Mouse (Mus musculus) embryonic facial prominence, embryonic 10.5 days (tissue): ENCODE results near the gene Snx25. TPM values are rescaled to one million over a fixed set of nuclear protein-coding genes. Genes with fewer than 3 reads are reported as not detected.
A peak's percentile ranks its signal among the peaks of the same experiment; 100 is the strongest.

Source experiments
- DNase-seq: peaks from one replicate; pipeline ENCODE4 v3.0.0-alpha.2; 2017; ENCODE audit warnings: low spot score
- H3K27ac ChIP-seq: fragments of 300-500 bp; sonication (generic); replicated peaks from 2 replicates; pipeline ENCODE4 v1.5.1; 2016; ENCODE audit warnings: mild to moderate bottlenecking
- H3K27me3 ChIP-seq: fragments of 300-500 bp; sonication (generic); replicated peaks from 2 replicates; pipeline ENCODE4 v1.6.1; 2016; ENCODE audit warnings: low read depth, mild to moderate bottlenecking; ENCODE audit not compliant: poor library complexity, severe bottlenecking
- H3K36me3 ChIP-seq: fragments of 300-500 bp; sonication (generic); replicated peaks from 2 replicates; pipeline ENCODE4 v1.6.1; 2016; ENCODE audit warnings: mild to moderate bottlenecking, moderate library complexity
- H3K4me1 ChIP-seq: fragments of 300-500 bp; sonication (generic); 2 replicates; pipeline ENCODE4 v1.6.1; 2016
- H3K4me3 ChIP-seq: fragments of 300-500 bp; sonication (generic); 2 replicates; pipeline ENCODE4 v1.5.1; 2016; ENCODE audit warnings: mild to moderate bottlenecking, moderate library complexity
- H3K9me3 ChIP-seq: fragments of 300-500 bp; sonication (generic); 2 replicates; pipeline ENCODE4 v1.6.1; 2016; ENCODE audit warnings: mild to moderate bottlenecking
- WGBS: fragments of 180-500 bp; shearing (Covaris S2); methylation state at CpG from one replicate; pipeline ENCODE4 v1.1.7; 2016; 5-methylcytosine and 5-hydroxymethylcytosine counted together
- polyA plus RNA-seq: library from polyadenylated mRNA; unstranded; fragments of >200 nt; fragmentation: Nextera tagmentation; extraction: Ambion mirVana; gene quantifications from 2 replicates; pipeline ENCODE4 v1.2.1, GENCODE M21; 2016

The Snx25 gene
- polyA plus RNA-seq, 1 experiment from 2014 or later, result 4.1 TPM

GRCm38 (mm10) chr8:45998228-45998627, 153.7 kb downstream of the Snx25 start:
- Histone ChIP-seq H3K4me1 (peaks cover 16% of the 10 kb centered on the region), H3K36me3 (peaks cover 37% of the 10 kb centered on the region), H3K27ac (no peak overlapping the region), H3K9me3 (no peaks in the 10 kb centered on the region), H3K4me3 (no peak overlapping the region), H3K27me3 (no peaks in the 10 kb centered on the region)
- 87% methylated on average over 2 of the region's 2 CpGs for WGBS
- no peak for DNase-seq

GRCm38 (mm10) chr8:45995576-45995975, 156.4 kb downstream of the Snx25 start:
- Histone ChIP-seq H3K27me3 (no peaks in the 10 kb centered on the region), H3K9me3 (no peaks in the 10 kb centered on the region), H3K4me1 (peaks cover 16% of the 10 kb centered on the region), H3K27ac (no peak overlapping the region), H3K4me3 (no peak overlapping the region), H3K36me3 (peaks cover 40% of the 10 kb centered on the region)
- 87% methylated on average over 3 of the region's 3 CpGs for WGBS
- DNase-seq, result no peak

GRCm38 (mm10) chr8:45994111-45994510, 157.8 kb downstream of the Snx25 start:
- Histone ChIP-seq H3K36me3 (peaks cover 45% of the 10 kb centered on the region), H3K4me3 (no peak overlapping the region), H3K9me3 (no peaks in the 10 kb centered on the region), H3K27ac (no peak overlapping the region), H3K4me1 (peaks cover 3% of the 10 kb centered on the region), H3K27me3 (no peaks in the 10 kb centered on the region)
- DNase-seq, result peak; percentile 22
- 98% methylated on average over 2 of the region's 2 CpGs for WGBS

GRCm38 (mm10) chr8:45990631-45991310, 161.2 kb downstream of the Snx25 start:
- Histone ChIP-seq H3K9me3 (no peaks in the 10 kb centered on the region), H3K27ac (no peak overlapping the region), H3K36me3 (peaks cover 48% of the 10 kb centered on the region), H3K4me1 (no peaks in the 10 kb centered on the region), H3K27me3 (no peaks in the 10 kb centered on the region), H3K4me3 (no peak overlapping the region)
- 93% methylated on average over 4 of the region's 4 CpGs for WGBS
- no peak for DNase-seq

- no peak overlapping the region for H3K27ac ChIP-seq
- no peaks in the 10 kb centered on the region for H3K9me3 ChIP-seq
- H3K4me3 ChIP-seq, result no peak overlapping the region
- no peaks in the 10 kb centered on the region for H3K4me1 ChIP-seq
- H3K27me3 ChIP-seq, result no peaks in the 10 kb centered on the region
- 66% methylated on average over 2 of the region's 2 CpGs for WGBS
- DNase-seq, result no peak
- H3K36me3 ChIP-seq, result peaks cover 49% of the 10 kb centered on the region
These were observed 163.8 kb downstream of the Snx25 start for GRCm38 (mm10) chr8:45988189-45988588.

- no peak for DNase-seq
- H3K27ac ChIP-seq, result no peak overlapping the region
- H3K36me3 ChIP-seq, result peaks cover 61% of the 10 kb centered on the region
- no peak overlapping the region for H3K4me3 ChIP-seq
- H3K27me3 ChIP-seq, result no peaks in the 10 kb centered on the region
- H3K9me3 ChIP-seq, result no peaks in the 10 kb centered on the region
- H3K4me1 ChIP-seq, result no peaks in the 10 kb centered on the region
- 83% methylated on average over 3 of the region's 3 CpGs for WGBS
These were observed 165.3 kb downstream of the Snx25 start for GRCm38 (mm10) chr8:45986665-45987064.

Other genes with a start within 250 kb of the Snx25 start
- gene Ccdc110, start 217.5 kb downstream of the Snx25 start, polyA plus RNA-seq, result 0.08 TPM in 1 of 2 replicates, not detected in the other
- 3.7 and 3.8 TPM in 2 replicates for gene 1700029J07Rik, start 176.9 kb downstream of the Snx25 start, polyA plus RNA-seq
- 58.9 and 67.5 TPM in 2 replicates for gene Ufsp2, start 176.6 kb downstream of the Snx25 start, polyA plus RNA-seq
- gene Lrp2bp, start 152.9 kb downstream of the Snx25 start, polyA plus RNA-seq, result 0.14 and 0.20 TPM in 2 replicates
- 17.9 and 18.7 TPM in 2 replicates for gene Ankrd37, start 146.5 kb downstream of the Snx25 start, polyA plus RNA-seq
- 20.2 and 25.1 TPM in 2 replicates for gene Cfap97, start 388 bp downstream of the Snx25 start, polyA plus RNA-seq
- gene Slc25a4, start 59.1 kb upstream of the Snx25 start, polyA plus RNA-seq, result 543 and 574 TPM in 2 replicates
- gene Helt, start 142.5 kb upstream of the Snx25 start, polyA plus RNA-seq, result 0.36 and 0.64 TPM in 2 replicates